Mouse (Mus musculus) olfactory bulb, adult 2 months (tissue): ENCODE results near the gene Mtx1.

Source experiments
- CTCF ChIP-seq: fragments of 200-500 bp; IDR thresholded peaks from 2 replicates; pipeline ENCODE4 v1.5.1; 2012; ENCODE audit warnings: low read depth, mild to moderate bottlenecking, low read length, moderate library complexity; ENCODE audit not compliant: insufficient read depth
- POLR2A ChIP-seq: fragments of 200-500 bp; IDR thresholded peaks from 2 replicates; pipeline ENCODE4 v1.6.1; 2012; ENCODE audit warnings: mild to moderate bottlenecking, low read depth, low read length, moderate library complexity; ENCODE audit not compliant: insufficient read depth

DNA sequence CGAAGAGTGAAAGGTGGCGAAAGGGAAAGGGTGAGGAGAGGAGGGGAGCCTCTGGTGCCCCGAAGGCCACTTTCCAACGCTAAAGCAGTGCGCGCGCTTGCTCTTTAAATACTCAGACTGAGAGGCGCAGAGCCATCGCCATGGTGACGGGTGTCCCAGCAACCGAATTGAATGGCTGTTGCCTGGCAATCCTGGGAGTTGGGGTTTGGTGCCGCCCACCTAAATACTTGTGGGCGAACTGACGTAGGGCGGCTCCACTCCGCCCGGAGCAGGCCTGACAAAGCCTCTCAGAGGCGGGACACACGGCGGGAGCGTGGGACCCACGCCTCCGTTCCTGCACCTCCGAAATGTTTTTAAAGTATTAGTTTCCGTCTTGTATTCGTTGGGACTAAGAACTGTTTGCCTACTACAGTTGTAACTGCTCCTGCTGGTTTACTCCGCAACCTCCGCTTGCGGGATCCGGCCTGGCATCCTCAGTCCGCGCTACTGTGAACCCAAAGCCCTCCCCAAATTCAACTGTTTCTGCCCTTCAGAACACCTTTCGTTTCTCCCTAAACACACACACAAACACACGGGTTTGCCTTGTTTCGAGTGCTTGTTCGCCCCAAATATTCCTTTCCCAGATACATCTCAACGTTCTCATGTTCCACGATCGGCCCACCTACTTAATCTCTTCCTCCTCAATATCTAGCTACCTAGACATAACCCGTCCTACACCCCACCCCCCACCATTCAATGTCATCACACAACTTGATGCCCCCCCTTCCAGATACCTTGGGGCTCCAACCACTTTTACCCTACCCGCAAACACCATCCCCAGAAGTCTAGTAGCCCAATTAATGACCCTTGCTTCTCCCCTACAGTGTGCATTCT lies 655 bp upstream of the Mtx1 start:
- TF ChIP-seq CTCF = no peak
- 0 out of 2 replicates have a peak, but pooled peaks have one; percentile 32 for TF ChIP-seq POLR2A
